Mouse (Mus musculus) megakaryocyte-erythroid progenitor cell, adult 5 weeks (primary cell): ENCODE measurements around the gene Homer3. TPM values are rescaled to one million over a fixed set of nuclear protein-coding genes. Genes with fewer than 3 reads are reported as not detected.

ENCODE experiments used
- polyA plus RNA-seq: library from polyadenylated mRNA; stranded (reverse); fragments of >175 nt; gene quantifications from 2 replicates; pipeline ENCODE4 v1.2.3, GENCODE M21; 2012

Gene Homer3
- polyA plus RNA-seq, result 45.4 and 65.9 TPM in 2 replicates

GRCm38 (mm10) chr8:70282603-70283135 is at the start of gene Homer3:
TSS of gene Homer3 (plus strand) at chr8:70282827.

GRCm38 (mm10) chr8:70234080-70234780 is 48.4 kb upstream of the Homer3 start, which contains the start of the genes Sugp2 and Armc6:
TSS of gene Sugp2 (plus strand) at chr8:70234226.
TSS of gene Armc6 (minus strand) at chr8:70234466.

DNA sequence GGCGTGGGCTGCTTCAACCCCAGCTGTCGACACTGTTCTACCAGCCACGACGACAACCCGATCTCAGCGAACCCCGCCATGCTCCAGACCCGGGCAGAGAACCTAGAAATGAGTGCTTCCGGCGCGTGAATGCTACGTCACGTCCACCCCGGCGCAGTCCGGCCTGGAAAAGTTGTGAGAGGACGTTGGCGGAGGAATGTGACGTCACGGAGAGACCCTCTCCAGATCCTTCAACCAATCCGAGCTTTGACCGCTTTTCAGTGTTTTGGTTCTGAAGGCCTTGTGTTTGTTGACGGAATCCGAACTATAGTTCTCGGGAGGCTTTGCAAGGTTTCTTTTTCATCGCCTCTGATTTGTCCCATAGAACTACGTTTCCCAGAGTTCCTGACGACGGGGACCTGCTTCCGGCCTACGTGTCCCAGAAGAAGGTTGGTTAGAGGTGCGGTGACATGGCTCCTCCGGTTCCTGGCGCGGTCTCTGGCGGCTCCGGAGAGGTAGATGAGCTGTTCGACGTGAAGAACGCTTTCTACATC is 19.8 kb downstream of the Homer3 start, which contains the start of the genes Ddx49 and Cope:
Gene Ddx49, minus strand, starts transcription at position 132 of the 533 bp plus-strand sequence.
Gene Cope, plus strand, starts transcription at position 161 of the 533 bp plus-strand sequence.

DNA sequence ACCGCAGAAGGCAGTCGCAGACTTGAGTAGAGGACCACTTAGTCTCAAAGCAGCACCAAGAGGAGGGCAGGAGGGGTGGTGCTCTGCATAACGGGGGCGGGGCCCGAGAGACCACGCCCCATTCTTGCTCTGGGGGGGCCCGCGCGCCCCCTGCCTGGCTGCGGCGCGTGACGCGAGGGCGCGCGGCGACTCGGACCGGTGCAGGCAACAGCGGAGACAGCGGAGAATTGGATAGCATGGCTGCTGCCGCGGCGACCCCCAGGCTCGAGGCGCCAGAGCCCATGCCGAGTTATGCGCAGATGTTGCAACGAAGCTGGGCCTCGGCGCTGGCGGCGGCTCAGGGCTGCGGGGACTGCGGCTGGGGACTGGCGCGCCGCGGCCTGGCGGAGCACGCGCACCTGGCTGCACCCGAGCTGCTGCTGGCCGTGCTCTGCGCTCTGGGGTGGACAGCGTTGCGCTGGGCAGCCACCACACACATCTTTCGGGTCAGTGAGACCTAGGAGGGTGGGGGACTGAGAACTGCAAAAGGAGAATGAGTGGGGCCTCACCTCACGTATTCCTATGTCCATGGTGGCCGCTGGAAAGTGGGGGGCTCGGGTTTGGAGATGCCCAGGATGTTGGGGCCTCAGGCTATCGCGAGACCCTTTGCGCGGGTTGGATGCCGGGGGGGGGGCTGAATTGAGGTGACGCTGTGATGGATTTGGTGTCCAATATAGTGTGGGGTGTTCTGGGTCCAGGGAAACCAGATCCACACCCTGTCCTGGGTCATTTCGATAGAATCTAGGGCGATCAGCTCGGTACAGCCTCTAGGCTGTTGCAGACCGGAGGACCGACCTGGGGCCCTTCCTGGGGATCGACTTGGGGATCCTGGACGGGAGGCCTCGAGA is 33.2 kb downstream of the Homer3 start, which contains the start of gene Cers1:
Gene Cers1, plus strand, starts transcription at position 152 of the 887 bp plus-strand sequence.

GRCm38 (mm10) chr8:70329124-70329834 is 46.7 kb downstream of the Homer3 start, which contains the start of gene Gdf1:
TSS of gene Gdf1 (plus strand) at chr8:70329817.

Other genes with a start within 250 kb of the Homer3 start
- 30.2 and 31.7 TPM in 2 replicates for gene Mau2, start 240.1 kb upstream of the Homer3 start, polyA plus RNA-seq
- gene Sugp1, start 240.0 kb upstream of the Homer3 start, polyA plus RNA-seq, result 39.8 and 41.2 TPM in 2 replicates
- gene Tm6sf2, start 209.9 kb upstream of the Homer3 start, polyA plus RNA-seq, result not detected in 2 replicates
- 0.02 TPM in 1 of 2 replicates, not detected in the other for gene Hapln4, start 199.4 kb upstream of the Homer3 start, polyA plus RNA-seq
- not detected in 2 replicates for gene Ncan, start 162.0 kb upstream of the Homer3 start, polyA plus RNA-seq
- gene Nr2c2ap, start 151.5 kb upstream of the Homer3 start, polyA plus RNA-seq, result 18.9 and 22.4 TPM in 2 replicates
- gene Rfxank, start 143.7 kb upstream of the Homer3 start, polyA plus RNA-seq, result 8.8 and 10.6 TPM in 2 replicates
- gene Borcs8, start 143.3 kb upstream of the Homer3 start, polyA plus RNA-seq, result 86.9 and 91.2 TPM in 2 replicates
- gene Mef2b, start 143.1 kb upstream of the Homer3 start, polyA plus RNA-seq, result 0.36 and 0.43 TPM in 2 replicates
- 127 and 132 TPM in 2 replicates for gene Tmem161a, start 110.5 kb upstream of the Homer3 start, polyA plus RNA-seq
- gene Slc25a42, start 70.5 kb upstream of the Homer3 start, polyA plus RNA-seq, result 4.1 and 4.4 TPM in 2 replicates
- gene Sugp2, start 48.6 kb upstream of the Homer3 start, polyA plus RNA-seq, result 72.2 and 83.5 TPM in 2 replicates
- gene Armc6, start 48.4 kb upstream of the Homer3 start, polyA plus RNA-seq, result 8.3 and 9.8 TPM in 2 replicates
- 62.7 and 66.5 TPM in 2 replicates for gene Ddx49, start 19.7 kb downstream of the Homer3 start, polyA plus RNA-seq
- 419 and 474 TPM in 2 replicates for gene Cope, start 19.7 kb downstream of the Homer3 start, polyA plus RNA-seq
- 0.24 and 0.37 TPM in 2 replicates for gene Cers1, start 32.9 kb downstream of the Homer3 start, polyA plus RNA-seq
- gene Gdf1, start 47.0 kb downstream of the Homer3 start, polyA plus RNA-seq, result 0.65 TPM in 1 of 2 replicates, not detected in the other
- 119 and 122 TPM in 2 replicates for gene Upf1, start 70.5 kb downstream of the Homer3 start, polyA plus RNA-seq
- gene Comp, start 90.7 kb downstream of the Homer3 start, polyA plus RNA-seq, result 0.32 and 1.8 TPM in 2 replicates
- 24.5 and 27.2 TPM in 2 replicates for gene Crtc1, start 156.8 kb downstream of the Homer3 start, polyA plus RNA-seq
- gene Klhl26, start 194.1 kb downstream of the Homer3 start, polyA plus RNA-seq, result 5.9 and 6.5 TPM in 2 replicates
- 0.12 and 0.15 TPM in 2 replicates for gene Tmem59l, start 204.5 kb downstream of the Homer3 start, polyA plus RNA-seq
- 0.46 and 1.1 TPM in 2 replicates for gene Crlf1, start 210.3 kb downstream of the Homer3 start, polyA plus RNA-seq
- 205 and 212 TPM in 2 replicates for gene Rex1bd, start 223.9 kb downstream of the Homer3 start, polyA plus RNA-seq
- gene Uba52, start 228.0 kb downstream of the Homer3 start, polyA plus RNA-seq, result 969 and 1,011 TPM in 2 replicates
- 975 and 1,046 TPM in 2 replicates for gene Fkbp8, start 244.9 kb downstream of the Homer3 start, polyA plus RNA-seq
- gene Kxd1, start 245.1 kb downstream of the Homer3 start, polyA plus RNA-seq, result 60.7 and 64.0 TPM in 2 replicates